Mouse (Mus musculus) neural tube, embryonic 11.5 days (tissue): ENCODE results near the gene Car4. TPM values are rescaled to one million over a fixed set of nuclear protein-coding genes. Genes with fewer than 3 reads are reported as not detected.

Experiments
- ATAC-seq: fragments of 200-750 bp; cut with Nextera tagmentation; 2 replicates; pipeline ENCODE4 v1.8.0; 2017; ENCODE audit warnings: moderate number of reproducible peaks, mild to moderate bottlenecking, moderate TSS enrichment, moderate library complexity; ENCODE audit not compliant: insufficient read depth, low FRiP score, low TSS enrichment
- DNase-seq: peaks from one replicate; pipeline ENCODE4 v3.0.0-alpha.2; 2015; ENCODE audit warnings: low spot score
- H3K27ac ChIP-seq: fragments of 300-500 bp; sonication (generic); 2 replicates; pipeline ENCODE4 v1.5.1; 2014; ENCODE audit warnings: low read depth, mild to moderate bottlenecking, low read length
- H3K27me3 ChIP-seq: fragments of 300-500 bp; sonication (generic); 2 replicates; pipeline ENCODE4 v1.6.1; 2014; ENCODE audit warnings: mild to moderate bottlenecking, low read length, mixed read lengths; ENCODE audit not compliant: control insufficient read depth, insufficient read depth
- H3K36me3 ChIP-seq: fragments of 300-500 bp; sonication (generic); 2 replicates; pipeline ENCODE4 v1.6.1; 2014; ENCODE audit warnings: mild to moderate bottlenecking, low read length, moderate library complexity, mixed read lengths; ENCODE audit not compliant: control insufficient read depth, insufficient read depth
- H3K4me1 ChIP-seq: fragments of 300-500 bp; sonication (generic); 2 replicates; pipeline ENCODE4 v1.6.1; 2014; ENCODE audit warnings: low read length, mixed read lengths; ENCODE audit not compliant: control insufficient read depth, insufficient read depth
- H3K4me2 ChIP-seq: fragments of 300-500 bp; sonication (generic); 2 replicates; pipeline ENCODE4 v1.6.1; 2014; ENCODE audit warnings: low read depth, mild to moderate bottlenecking, moderate library complexity
- H3K4me3 ChIP-seq: fragments of 300-500 bp; sonication (generic); 2 replicates; pipeline ENCODE4 v1.5.1; 2014; ENCODE audit warnings: low read depth, low read length
- H3K9ac ChIP-seq: fragments of 300-500 bp; sonication (generic); 2 replicates; pipeline ENCODE4 v1.6.1; 2014; ENCODE audit warnings: mild to moderate bottlenecking, low read length
- H3K9me3 ChIP-seq: fragments of 300-500 bp; sonication (generic); 2 replicates; pipeline ENCODE4 v1.6.1; 2016; ENCODE audit warnings: low read length; ENCODE audit not compliant: control insufficient read depth
- WGBS: fragments of 180-500 bp; shearing (Covaris S2); extraction: QIAGEN DNeasy Blood & Tissue Kit; methylation state at CpG from one replicate; pipeline ENCODE4 v1.1.7; 2014; 5-methylcytosine and 5-hydroxymethylcytosine counted together
- polyA plus RNA-seq: library from polyadenylated mRNA; unstranded; fragments of >200 nt; fragmentation: Nextera tagmentation; extraction: Ambion mirVana; gene quantifications from 2 replicates; pipeline ENCODE4 v1.2.1, GENCODE M21; 2014

Gene Car4
- polyA plus RNA-seq, 1 experiment from 2014 or later: 2.0 TPM

GRCm38 (mm10) chr11:84992996-84993395, 35.4 kb downstream of the Car4 start:
- no peak overlapping the region for H3K4me3 ChIP-seq
- ATAC-seq (no peak), DNase-seq (no peak)
- 88% methylated on average over 1 of the region's 1 CpGs for WGBS
- H3K9me3 ChIP-seq: no peaks in the 10 kb centered on the region; the same call in 1 of the 2 replicates
- H3K4me1 ChIP-seq: no peaks in the 10 kb centered on the region
- no peak overlapping the region for H3K4me2 ChIP-seq
- H3K27ac ChIP-seq: no peak overlapping the region
- H3K27me3 ChIP-seq: no peaks in the 10 kb centered on the region
- no peak overlapping the region for H3K9ac ChIP-seq
- H3K36me3 ChIP-seq: 0 out of 2 replicates have a peak, but pooled peaks cover 3% of the 10 kb centered on the region

GRCm38 (mm10) chr11:84995241-84995640, 37.7 kb downstream of the Car4 start:
- no peak for ATAC-seq
- no peak for DNase-seq
- no peaks in the 10 kb centered on the region for H3K27me3 ChIP-seq
- H3K9me3 ChIP-seq: no peaks in the 10 kb centered on the region; the same call in 1 of the 2 replicates
- H3K36me3 ChIP-seq: 0 out of 2 replicates have a peak, but pooled peaks cover 3% of the 10 kb centered on the region
- H3K27ac ChIP-seq: no peak overlapping the region
- H3K4me1 ChIP-seq: no peaks in the 10 kb centered on the region
- no peak overlapping the region for H3K4me3 ChIP-seq
- H3K4me2 ChIP-seq: no peak overlapping the region
- 92% methylated on average over 1 of the region's 1 CpGs for WGBS
- H3K9ac ChIP-seq: no peak overlapping the region

- H3K4me1 ChIP-seq: no peaks in the 10 kb centered on the region
- no peak overlapping the region for H3K9ac ChIP-seq
- no peak overlapping the region for H3K4me2 ChIP-seq
- no peaks in the 10 kb centered on the region for H3K36me3 ChIP-seq
- ATAC-seq: no peak
- H3K27me3 ChIP-seq: no peaks in the 10 kb centered on the region
- DNase-seq: no peak
- WGBS: 95% methylated on average over 3 of the region's 3 CpGs
- no peaks in the 10 kb centered on the region for H3K9me3 ChIP-seq
- no peak overlapping the region for H3K4me3 ChIP-seq
- H3K27ac ChIP-seq: no peak overlapping the region
Measured at GRCm38 (mm10) chr11:85003566-85003965, 46.0 kb downstream of the Car4 start.

GRCm38 (mm10) chr11:85013121-85013520, 55.5 kb downstream of the Car4 start:
- Histone ChIP-seq H3K4me3 (no peak overlapping the region), H3K27ac (no peak overlapping the region), H3K27me3 (no peaks in the 10 kb centered on the region), H3K4me2 (no peak overlapping the region), H3K9ac (no peak overlapping the region), H3K9me3 (no peaks in the 10 kb centered on the region), H3K36me3 (no peaks in the 10 kb centered on the region), H3K4me1 (no peaks in the 10 kb centered on the region)
- ATAC-seq: no peak
- DNase-seq: no peak

Other genes with a start within 250 kb of the Car4 start
- 11.0 and 14.0 TPM in 2 replicates for gene Mrm1, start 138.3 kb upstream of the Car4 start, polyA plus RNA-seq
- gene Dhrs11, start 128.8 kb upstream of the Car4 start, polyA plus RNA-seq: 11.6 and 13.8 TPM in 2 replicates
- gene Ggnbp2, start 87.0 kb upstream of the Car4 start, polyA plus RNA-seq: 71.1 and 73.7 TPM in 2 replicates
- 9.2 TPM in 2 replicates for gene Myo19, start 77.6 kb upstream of the Car4 start, polyA plus RNA-seq
- 3.6 and 3.8 TPM in 2 replicates for gene Pigw, start 77.5 kb upstream of the Car4 start, polyA plus RNA-seq
- 70.1 and 71.3 TPM in 2 replicates for gene Znhit3, start 41.4 kb upstream of the Car4 start, polyA plus RNA-seq
- 7.9 and 8.6 TPM in 2 replicates for gene Usp32, start 182.4 kb downstream of the Car4 start, polyA plus RNA-seq
- gene 1700125H20Rik, start 212.6 kb downstream of the Car4 start, polyA plus RNA-seq: 0.60 TPM in 1 of 2 replicates, not detected in the other